Mouse (Mus musculus) urinary bladder, adult 18-20 months (tissue): ENCODE data around the gene Epsti1.
"Not testable (repeated sequence)": the region's sequence is repeated elsewhere in the genome, so short reads cannot be mapped to it uniquely, and the experiment has no call there.

ENCODE experiments used
- DNase-seq, 2 experiments: peaks; one replicate each; pipeline ENCODE4 v3.0.0; 2022; ENCODE audit warnings: low spot score in 2 of 2, mixed read lengths in 2 of 2

The Epsti1 gene

DNA sequence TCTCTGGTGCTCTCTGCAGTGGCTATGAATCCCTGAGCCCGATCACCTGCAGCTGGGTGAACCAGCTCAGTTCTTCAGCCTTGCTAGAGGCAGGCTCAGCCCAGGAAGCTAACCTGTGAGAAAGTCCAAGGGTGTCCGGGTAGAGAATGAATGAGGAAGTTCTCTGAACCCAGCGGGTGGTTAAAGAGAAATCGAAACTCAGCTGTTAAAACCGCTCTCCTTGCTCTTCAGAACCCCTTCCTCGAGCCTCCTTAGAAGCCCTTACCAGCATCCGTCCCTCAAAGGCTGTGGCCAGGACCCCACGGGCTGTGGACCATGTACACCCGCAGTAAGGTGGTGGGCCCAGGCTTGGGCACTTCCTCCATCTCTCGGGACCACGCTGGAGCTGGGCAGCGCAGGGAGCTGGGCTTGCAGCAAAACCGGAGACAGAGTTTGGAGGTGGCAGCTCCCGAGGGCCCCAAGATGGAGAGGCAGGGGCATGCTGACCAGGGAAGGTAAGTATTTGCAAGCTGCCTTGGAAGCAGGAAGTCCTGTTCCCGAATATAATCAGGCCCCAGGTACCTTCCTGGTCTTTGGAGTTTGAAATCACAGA, at the start of gene Epsti1:
Gene Epsti1, plus strand, starts transcription at position 69 of the 592 bp plus-strand sequence.
- peak in 1 of 2 experiments; percentile 3 for DNase-seq

DNA sequence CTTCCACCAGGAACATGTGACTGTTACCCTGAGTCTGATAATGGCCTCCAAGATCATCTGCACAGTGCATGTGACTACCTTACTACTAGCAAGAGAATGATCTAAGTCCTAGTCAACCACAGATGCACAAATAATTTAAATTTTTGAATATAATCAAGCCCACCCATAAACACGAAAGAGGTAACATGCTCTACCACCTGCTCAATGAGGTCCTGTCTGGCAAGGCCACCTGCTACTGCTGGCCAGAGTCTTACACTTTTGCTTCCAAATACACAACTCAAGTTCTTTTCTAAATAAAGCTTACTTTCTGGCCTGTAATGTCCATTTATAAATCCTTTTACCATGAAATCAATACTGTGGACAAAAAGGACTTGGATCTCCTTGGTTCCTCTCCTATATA, 44.1 kb upstream of the Epsti1 start:
- DNase-seq = no peak

DNA sequence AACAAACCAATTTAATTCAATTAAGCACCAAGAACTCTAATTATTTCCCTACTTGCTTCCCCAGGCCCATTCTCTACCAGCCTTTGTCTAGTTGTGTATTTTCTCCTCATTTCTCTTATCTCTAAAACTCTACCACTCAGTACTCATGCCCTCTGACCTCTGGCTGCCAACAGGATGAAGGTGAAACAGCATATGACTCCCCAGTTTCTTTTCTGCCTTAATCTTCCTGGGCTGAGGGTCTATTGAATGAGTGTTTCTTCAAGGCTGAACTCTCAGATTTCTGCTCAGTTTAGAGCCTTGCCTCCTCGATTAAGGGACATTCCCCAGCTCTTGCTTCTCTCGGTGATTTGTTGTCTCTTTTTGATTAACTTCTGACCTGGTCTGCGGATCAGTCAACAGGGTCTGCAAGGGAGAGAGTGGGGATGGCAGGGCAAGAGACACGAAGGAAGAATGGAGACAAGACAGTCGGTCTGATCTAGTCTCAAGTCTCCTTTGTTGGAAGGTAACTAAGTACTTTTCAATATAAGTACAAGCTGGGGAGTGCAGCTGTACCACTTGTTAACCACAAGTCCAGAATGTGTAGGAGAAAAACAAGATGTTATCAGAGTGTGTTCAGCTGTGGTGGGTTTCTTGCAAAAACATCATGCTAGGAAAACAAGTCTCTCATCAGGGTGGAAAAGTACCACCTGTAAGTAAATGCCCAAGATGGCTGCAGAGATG, 43.0 kb upstream of the Epsti1 start:
- DNase-seq = no peak

DNA sequence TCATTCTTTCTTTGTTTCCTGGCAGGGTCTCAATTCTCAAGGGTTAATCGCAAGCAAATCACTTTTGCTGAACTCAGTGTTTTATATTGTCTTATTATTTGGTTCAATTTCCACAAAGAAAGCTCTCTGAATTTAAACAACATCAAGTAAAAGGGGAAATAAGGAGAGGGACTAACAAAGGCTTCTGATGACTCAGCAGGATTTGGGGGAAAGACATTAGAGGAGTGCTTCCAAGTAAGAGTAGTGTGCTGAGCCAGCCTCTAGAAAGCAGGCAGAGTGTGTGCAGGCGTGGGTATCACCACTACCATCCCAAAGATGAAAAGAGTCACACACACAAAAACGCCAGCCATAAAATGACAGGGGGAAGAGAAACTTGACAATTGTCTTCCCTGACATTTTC, 40.0 kb upstream of the Epsti1 start:
- no peak for DNase-seq

DNA sequence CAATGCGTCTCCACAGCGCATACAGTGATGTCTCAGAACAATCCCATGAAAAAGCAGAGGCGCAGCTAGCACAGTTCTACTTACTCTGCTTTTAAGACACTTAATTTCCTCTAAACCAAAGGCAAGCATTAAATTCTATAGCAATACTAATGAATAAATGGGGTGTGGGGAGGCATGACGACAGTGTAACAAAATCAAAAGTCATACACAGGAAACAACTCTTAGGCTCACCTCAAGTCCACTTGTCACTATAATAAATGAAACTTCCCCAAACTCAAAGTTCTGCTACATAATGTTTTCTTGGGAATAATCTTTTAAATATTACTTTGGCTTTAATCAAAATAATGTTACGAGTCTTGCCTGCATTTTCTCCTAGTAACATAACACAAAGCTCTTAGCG, 39.5 kb upstream of the Epsti1 start:
- DNase-seq = no peak

DNA sequence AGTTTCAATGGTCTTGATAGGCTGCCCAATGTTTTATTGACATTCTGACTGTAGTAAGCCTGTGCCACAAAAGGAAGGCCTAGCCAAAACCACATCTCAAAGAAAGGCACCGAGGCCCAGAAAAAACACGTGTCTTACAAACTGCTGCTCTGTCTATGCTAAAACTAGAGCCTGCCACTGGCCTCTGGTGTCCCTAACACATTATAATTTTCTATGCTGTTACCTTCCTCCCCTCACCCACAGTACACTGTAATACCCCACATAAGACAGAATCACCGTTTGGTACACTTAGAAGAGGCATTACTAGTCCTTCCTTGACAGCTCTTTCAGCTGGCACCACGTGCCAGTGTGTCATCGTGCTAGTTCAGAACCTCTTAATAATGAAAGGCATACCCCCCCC, 36.4 kb upstream of the Epsti1 start:
- no peak for DNase-seq

DNA sequence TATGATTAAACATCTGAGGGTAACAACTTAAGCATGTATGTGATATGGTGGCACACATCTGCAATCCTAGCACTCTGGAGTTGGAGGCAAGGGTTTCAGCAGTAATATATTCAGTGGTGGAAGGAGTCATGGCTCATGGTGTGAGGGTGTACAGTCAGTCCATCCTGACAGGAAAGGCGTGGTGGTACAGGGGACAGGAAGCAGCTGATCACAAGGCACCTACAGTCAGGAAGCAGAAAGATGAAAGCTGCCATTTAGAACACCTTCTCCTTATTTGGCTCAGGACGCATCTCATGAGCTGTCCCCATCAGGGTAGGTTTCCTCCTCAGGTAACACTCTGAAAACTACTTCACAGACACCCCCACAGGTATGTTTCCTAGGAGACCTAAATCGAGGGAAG, 33.1 kb upstream of the Epsti1 start:
- no peak for DNase-seq

DNA sequence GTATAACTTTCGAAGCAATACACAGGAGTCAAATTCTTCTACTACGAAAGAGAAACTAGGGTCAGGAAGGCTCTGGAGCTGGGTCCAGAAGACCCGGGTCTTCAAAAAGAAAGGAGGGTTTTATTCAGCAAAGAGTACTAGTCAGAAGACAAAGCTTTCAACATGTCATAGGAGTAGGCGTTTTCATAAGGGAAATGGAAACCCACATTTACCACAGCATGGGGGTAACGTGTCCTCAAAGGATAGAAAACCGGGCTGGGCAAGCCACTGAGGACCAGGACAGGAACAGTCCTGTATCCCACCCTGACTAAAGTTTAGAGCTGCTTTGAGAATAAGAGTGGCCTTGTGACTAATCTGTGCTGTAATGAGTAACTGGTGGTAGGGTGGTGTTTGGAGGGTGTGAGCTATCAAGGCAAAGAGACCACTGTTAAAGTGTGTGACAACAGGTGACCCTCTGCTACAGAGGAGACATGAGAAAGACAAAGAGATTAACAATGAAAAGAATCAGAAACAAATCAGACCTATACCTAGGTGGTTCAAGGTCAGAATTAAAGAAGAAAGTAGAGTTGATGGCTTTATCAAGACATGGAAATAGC, 32.6 kb upstream of the Epsti1 start:
- no peak for DNase-seq

DNA sequence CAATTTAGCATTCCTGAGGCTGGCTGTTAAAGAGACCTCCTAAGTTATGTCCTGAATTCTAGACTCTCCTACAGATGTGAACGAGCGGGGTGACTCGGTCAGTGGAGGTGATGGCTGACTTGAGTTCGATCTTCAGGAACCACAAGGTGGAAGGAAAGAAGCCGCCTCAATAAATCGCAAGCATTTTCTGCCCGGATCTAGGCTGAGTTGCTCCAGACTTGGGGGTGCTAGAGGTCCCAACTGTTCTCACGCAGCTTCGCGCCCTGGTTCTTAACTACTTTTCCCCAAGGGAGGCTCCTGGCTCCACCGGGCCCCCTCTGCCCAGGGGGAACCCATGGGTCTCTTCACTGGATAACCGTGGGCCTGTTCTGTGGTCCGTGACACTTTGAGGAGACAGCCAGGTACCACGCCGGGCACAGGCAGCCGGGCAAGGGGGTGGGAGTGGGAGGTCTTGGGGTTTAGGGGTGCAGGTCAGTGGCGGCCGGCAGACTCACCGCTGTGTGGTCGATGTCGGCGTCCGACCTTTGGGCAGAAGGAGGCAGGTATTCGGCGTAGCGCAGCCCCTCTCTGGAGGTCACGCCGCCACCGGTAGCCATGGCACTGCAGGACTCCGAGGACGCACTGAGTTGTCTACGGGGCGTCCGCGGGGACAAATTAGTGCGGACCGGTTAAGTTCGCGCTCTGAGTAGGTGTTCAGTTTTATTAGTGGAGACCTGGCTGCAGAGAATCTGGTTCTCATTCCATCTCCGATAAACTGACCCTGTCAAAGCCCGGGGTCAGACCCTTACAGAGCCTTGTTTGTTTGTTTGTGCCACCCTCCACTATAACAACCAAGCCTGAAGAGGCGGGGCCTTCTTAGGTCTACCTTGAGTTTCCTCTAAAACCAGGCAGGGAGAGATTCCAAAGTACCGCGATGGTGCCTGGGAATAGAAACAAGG, 29.5 kb upstream of the Epsti1 start, which contains the start of gene Dnajc15:
Gene Dnajc15, minus strand, starts transcription at position 822 of the 938 bp plus-strand sequence.
- peak; percentile 79 to 87 for DNase-seq

DNA sequence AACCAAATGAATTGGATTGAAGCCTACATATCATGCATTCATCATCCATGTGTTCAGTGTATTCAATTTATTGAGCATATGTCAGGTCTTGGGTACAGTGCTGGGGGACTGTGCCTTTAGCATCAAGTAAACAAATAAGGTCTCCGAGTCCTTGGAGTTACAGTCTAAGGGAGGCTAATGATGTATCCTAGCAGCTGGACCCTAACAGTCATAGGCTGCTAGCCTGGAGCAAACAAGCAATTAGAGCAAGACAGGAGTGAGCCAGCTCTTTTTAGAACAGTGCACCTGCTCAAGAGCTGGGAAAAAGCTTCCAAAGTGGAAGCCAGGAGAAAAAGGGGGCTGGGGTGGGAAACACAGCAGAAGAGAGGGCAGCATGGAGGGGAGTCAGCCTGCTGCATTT, 27.8 kb upstream of the Epsti1 start:
- no peak for DNase-seq

DNA sequence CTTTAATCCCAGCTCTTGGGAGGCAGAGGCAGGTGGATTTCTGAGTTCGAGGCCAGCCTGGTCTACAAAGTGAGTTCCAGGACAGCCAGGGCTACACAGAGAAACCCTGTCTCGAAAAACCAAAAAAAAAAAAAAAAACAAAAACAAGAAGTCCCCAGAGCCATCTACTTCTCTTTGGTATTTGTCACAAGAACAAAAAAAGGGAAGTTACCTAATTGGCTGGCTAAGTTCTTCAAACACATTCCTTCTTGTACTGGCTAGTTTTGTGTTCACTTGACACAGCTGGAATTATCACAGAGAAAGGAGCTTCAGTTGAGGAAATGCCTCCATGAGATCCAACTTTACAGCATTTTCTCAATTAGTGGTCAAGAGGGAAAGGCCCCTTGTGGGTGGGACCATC, 26.2 kb upstream of the Epsti1 start:
- not testable (repeated sequence) for DNase-seq

DNA sequence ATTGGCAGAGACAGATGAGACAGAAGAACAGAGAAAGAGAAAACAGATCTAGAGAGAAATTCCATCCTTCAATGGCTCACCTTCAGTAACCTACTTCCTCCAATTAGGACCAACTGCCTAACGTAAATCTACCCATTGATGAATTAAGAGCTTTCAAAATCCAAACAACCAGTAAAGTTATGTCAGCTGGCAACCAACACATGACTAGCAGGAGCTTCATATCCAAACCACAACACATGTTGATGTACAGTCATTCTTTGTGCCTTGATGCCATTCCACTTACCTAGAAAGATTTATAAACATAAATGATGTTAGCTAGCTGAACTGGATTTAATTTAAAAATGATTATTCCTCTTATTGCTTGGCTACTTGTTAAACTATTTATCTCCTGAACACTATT, 22.0 kb upstream of the Epsti1 start:
- no peak for DNase-seq

DNA sequence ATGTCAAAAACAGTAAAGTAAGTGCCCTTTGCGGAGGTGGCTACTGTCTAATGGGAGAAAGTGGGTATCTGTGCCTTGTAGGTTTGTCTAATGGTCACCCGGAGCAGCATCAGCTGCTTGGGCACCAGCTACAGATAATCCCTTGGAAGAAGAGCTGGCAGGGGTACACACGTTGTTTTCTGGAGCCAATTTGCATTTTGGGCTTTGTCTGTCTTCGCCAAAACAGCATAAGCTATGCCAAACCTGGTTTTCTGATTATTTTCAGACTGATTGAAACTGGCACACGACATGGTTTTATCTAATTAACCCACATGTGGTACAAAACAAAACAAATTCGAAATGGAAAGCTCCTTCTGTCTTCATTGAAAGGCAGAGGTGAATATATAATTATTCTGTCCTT, 21.4 kb upstream of the Epsti1 start:
- DNase-seq = no peak

DNA sequence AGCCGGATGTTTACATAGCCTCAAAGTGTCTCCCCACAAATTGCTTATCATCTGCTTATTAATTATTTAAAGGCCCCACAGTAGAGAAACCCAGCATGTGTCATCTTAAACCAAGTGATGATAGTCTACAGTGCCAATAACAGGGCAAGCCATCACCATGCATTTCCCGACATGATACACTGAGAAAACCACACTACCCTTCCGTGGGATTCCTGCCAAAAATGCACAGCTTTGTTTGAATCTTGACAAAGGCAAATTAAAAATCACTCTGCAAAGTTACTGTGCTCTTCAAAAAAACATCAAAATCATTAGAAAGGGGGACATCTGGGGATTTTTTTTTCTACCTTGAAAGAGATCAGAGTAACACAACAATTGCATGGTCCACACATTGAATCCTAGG, 17.7 kb upstream of the Epsti1 start:
- no peak for DNase-seq

DNA sequence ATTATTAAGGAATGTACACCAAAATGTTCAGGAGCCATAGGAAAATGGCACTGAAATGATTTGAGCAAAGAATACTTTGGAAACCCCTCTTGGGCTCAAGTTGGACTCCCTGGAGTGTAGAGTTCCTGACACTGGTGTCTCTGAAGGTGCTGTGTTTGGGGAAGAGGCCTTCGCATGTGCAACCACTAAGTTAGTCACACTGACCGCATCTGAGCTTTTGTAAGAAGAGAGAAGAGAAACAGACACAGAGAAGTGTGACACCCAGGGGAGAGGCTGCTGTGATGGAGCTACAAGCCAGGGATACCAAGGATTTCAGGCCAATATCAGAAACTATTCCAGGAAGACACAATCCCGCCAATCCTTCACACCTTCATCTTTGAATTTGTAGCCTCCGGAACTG, 17.1 kb upstream of the Epsti1 start:
- DNase-seq = no peak

DNA sequence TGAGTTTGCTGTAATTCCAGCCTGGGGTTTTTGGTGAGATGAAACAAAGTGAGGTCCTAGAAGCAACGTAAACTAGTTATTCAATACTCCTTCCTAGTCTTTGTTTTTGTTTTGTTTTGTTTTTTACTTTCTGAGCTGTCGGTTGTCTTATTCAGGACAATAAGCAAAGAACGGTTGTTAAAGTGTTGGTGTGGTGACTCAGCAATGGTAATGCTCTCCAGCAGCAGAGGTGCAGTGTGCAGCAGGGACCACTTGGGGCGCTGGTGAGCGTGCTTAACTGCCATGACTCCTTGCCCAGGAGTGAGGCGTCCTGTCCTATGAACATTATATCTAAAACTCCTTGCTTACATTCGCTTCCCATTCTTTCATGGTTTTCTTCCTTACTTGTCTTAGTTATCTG, 14.1 kb upstream of the Epsti1 start:
- DNase-seq = no peak

DNA sequence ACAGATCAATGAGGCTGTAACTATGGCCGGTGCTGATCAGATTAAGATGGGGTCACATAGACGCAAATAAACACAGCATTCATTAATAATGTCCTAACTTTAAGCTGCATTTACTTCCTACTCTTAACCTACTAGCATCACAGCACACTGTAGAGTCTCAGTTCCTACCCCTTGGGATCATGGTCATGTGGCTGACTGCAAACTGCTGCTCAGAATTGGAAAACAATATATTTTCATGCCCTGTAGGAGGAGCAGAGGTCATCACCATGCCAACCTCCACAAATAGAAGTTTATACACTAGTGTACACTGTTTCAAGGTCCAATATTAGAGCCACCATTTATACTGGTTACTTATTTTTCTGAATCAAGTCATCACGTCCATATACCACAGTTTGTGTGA, 8.1 kb upstream of the Epsti1 start:
- no peak for DNase-seq

DNA sequence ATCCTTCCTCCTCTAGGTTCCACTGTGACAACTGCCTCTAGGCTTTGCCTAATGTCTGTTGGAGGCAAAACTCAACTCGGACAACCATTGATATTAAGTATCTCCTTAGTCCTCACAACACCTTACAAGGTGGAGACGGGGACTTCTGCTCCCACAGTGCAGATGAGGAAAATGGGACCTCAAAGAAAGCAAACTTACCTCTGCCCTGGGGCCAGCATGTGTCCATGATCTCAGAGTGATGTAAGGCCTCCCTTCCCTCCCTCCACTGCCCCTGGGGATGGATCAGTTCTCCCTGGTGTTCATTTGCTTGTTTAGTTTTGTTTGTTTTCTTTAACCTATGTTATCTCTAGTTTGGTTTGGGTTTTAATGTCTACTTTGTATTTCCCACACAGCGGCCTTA, 1.5 kb upstream of the Epsti1 start:
- no peak for DNase-seq

DNA sequence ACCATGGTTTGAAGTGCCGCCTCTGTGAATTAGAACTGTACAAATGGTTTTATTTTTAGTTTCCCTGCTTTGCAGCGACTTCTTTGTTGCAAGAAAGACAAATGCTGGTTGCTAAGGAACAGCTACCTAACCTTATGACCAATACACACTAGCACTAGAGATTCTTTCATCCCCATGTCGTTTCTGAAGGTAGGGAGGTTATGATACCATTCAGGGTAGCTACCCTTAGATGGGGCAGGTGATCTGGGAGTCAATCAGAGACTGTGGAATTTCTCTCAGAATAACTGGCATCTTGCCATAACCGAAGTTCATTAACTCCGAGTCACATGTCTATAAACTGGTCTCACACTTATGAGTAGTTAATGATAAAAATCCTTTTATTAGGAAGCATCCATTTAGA, 1.4 kb downstream of the Epsti1 start:
- no peak for DNase-seq

DNA sequence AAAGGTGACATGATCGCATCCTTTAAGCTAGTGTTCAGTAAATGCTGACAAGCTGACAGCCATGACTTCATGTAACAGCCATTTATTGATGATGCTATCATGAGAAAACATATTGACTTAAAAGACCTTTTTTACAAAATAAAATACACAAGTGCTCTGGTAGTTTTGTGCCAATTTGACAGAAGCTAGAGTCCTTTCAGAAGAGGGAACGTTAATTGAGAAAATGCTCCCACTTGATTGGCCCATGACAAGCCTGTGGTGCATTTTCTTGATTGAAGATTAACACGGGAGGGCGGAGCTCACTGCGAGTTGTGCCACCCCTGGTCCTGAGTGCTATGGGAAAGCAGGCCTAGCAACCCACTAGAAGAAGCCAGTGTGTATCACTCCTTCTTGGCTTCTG, 2.5 kb downstream of the Epsti1 start:
- no peak for DNase-seq

DNA sequence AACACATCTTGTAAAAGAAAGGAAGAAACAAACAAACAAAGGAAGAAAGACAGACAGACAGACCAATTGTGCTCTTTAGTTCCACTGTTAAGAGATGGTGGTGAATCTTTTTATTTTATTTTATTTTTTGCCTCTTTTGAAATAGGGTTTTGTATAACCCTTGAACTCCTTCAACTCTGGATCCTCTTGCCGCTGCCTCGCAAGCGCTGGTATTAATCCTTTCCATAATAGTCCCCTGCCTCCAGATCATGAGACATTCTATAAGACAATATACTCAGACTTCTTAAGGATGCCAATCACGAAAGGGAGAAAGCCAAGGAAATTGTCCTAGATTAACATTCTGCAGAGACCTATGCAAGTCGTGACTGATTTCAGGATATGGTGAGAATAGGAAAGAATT, 11.7 kb downstream of the Epsti1 start:
- DNase-seq = no peak

DNA sequence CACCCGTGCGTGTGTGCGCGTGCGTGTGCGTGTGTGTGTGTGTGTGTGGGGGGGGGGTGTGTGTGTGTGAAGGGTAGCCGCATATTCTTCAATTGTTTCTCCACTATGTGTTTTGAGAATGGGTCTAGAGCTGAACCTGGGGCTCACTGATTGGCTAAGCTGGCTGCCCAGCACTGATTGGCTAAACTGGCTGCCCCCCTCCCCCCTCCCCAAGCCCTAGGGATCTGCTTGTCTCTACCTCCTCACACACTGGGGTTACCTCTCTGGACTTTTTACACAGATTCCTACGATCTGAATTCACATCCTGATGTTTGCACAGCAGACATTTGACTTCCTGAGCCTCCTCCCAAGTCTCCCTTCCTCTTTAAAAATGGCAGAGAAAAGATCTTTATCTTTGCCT, 17.6 kb downstream of the Epsti1 start:
- DNase-seq = no peak
